In the genomic region with DNA sequence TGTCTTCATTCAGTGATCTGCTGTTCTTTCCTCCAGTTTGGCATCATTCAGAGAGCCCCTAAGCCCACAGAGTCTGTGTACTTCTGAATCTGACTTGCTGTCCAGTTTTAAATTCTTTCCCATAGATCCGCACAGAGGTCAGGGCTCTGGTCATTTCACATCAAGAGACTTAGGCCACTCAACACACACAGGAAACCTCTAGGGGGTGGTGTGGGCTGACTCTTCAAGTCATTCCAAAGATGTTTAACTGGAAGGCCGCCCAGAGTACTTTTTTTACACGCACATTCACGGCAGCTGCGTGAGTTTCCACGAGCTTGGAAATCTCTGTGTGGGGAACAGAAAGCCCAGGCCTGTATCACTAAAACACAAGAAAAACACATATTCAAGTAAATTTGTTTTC, we compare ENCODE assay signal across 8 mouse cellular contexts.
DNase-seq lines count a peak whose midpoint lies in the region; ATAC-seq and TF ChIP-seq lines count a peak whose summit lies in the region.

No protein-coding gene starts in this region.

- no peak overlapping the region for H3K4me3 ChIP-seq in lung, postnatal 0 days (ENCODE audit: low read depth, low read length)

- no peaks in the 10 kb centered on the region for H3K36me3 ChIP-seq in lung, postnatal 0 days (ENCODE audit: insufficient read depth, low read length)

- no peaks in the 10 kb centered on the region for H3K4me1 ChIP-seq in lung, postnatal 0 days (ENCODE audit: insufficient read depth, low read depth, low read length)

- peak; percentile 65 for TF ChIP-seq CTCF in Patski (IDR thresholded peaks at IDR 0.05)
- TF ChIP-seq CTCF in lung, postnatal 0 days (IDR thresholded peaks at IDR 0.05): peak; percentile 72

- ATAC-seq in Patski: peak; percentile 32
- ATAC-seq in lung, postnatal 0 days: peak; percentile 54

- H3K27ac ChIP-seq in lung, postnatal 0 days (ENCODE audit: low read length): no peak overlapping the region

- POLR2A ChIA-PET in Patski (lab: Charles Lee): no interaction called here

- H3K9ac ChIP-seq in lung, postnatal 0 days (replicated peaks; ENCODE audit: low read depth): no peak overlapping the region

- H3K27me3 ChIP-seq in Patski: no peaks in the 10 kb centered on the region
- no peaks in the 10 kb centered on the region for H3K27me3 ChIP-seq in lung, postnatal 0 days (replicated peaks; ENCODE audit: insufficient read depth, low read length)

- in situ Hi-C loops in Patski (cut with MboI; ENCODE audit: low pct_unique_long_range_greater_than_20kb): loop anchor here (25.0 kb wide), 1 partner anchor 473 kb away; no protein-coding TSS in a partner anchor

- 23% methylated on average over 6 of the region's 6 CpGs for WGBS in lung, postnatal 0 days

- peak; percentile 29 for DNase-seq in heart, adult 8-10 months (ENCODE audit: low spot score)
- no peak for DNase-seq in heart, postnatal 25 days (ENCODE audit: low spot score)
- no peak for DNase-seq in Patski (ENCODE audit: low read depth, low spot score)
- peak; percentile 28 for DNase-seq in gastrocnemius, postnatal 25 days
- DNase-seq in lung, postnatal 0 days (ENCODE audit: low spot score): peak; percentile 79
- no peak for DNase-seq in frontal cortex, postnatal 25 days (ENCODE audit: low spot score in 2 of 2)
- no peak for DNase-seq in right cerebral cortex, adult 2 months (ENCODE audit: low spot score in 2 of 2)
- DNase-seq in frontal cortex, postnatal 10 days (ENCODE audit: low spot score in 2 of 2): no peak

- no peaks in the 10 kb centered on the region for H3K9me3 ChIP-seq in lung, postnatal 0 days (ENCODE audit: low read length)

- no peak for TF ChIP-seq EP300 in lung, postnatal 0 days (IDR thresholded peaks at IDR 0.05)

- CTCF ChIA-PET in Patski (lab: Charles Lee): interaction anchor here (1.0 to 1.6 kb wide), 2 partner anchors 65 to 483 kb away, joined by 3 to 6 read pairs; no protein-coding TSS in a partner anchor

- intact Hi-C loops in heart, postnatal 25 days (cut with DNase I): loop anchor here (10.0 kb wide), 1 partner anchor 481 kb away; no protein-coding TSS in a partner anchor

- no peak overlapping the region for H3K4me2 ChIP-seq in lung, postnatal 0 days (replicated peaks; ENCODE audit: low read depth, low read length)

Comparison
In these comparisons a context has a peak if more than half of its experiments do, and no peak if none do; other contexts are left out.
1. DNase-seq: peak in heart, adult 8-10 months (single experiment), gastrocnemius, postnatal 25 days (single experiment) and lung, postnatal 0 days (single experiment); none in heart, postnatal 25 days (single experiment), Patski (single experiment), frontal cortex, postnatal 25 days (0 of 2), right cerebral cortex, adult 2 months (0 of 2) and frontal cortex, postnatal 10 days (0 of 2).